Mouse (Mus musculus): ENCODE measurements around the gene Platr25.
A peak's percentile ranks its signal among the peaks of the same experiment; 100 is the strongest.
"Not testable (repeated sequence)": the region's sequence is repeated elsewhere in the genome, so short reads cannot be mapped to it uniquely, and the experiment has no call there.

Gene Platr25

GRCm38 (mm10) chr13:62760432-62761415 lies at the start of gene Platr25:
Gene Platr25 (minus strand): TSS chr13:62760709.
- DNase-seq, result peak; percentile 56 to 65

GRCm38 (mm10) chr13:62807981-62808380 lies 47.5 kb upstream of the Platr25 start:
- not testable (repeated sequence) for DNase-seq

GRCm38 (mm10) chr13:62786135-62786493 lies 25.6 kb upstream of the Platr25 start:
- DNase-seq, result not testable (repeated sequence)

GRCm38 (mm10) chr13:62785199-62786134 lies 25.0 kb upstream of the Platr25 start, which contains the start of gene Gm5141:
Gene Gm5141 (minus strand): TSS chr13:62785808.
- DNase-seq, result peak; percentile 54 to 57

GRCm38 (mm10) chr13:62763806-62764205 lies 3.3 kb upstream of the Platr25 start:
- DNase-seq, result peak; percentile 55 to 65

GRCm38 (mm10) chr13:62733322-62733721 lies 27.2 kb downstream of the Platr25 start:
- DNase-seq, result no peak

- peak in 1 of 2 experiments; percentile 1 for DNase-seq
Measured at GRCm38 (mm10) chr13:62712611-62713010, 47.9 kb downstream of the Platr25 start.

- DNase-seq, result not testable (repeated sequence)
Measured at GRCm38 (mm10) chr13:62685287-62685648, 75.2 kb downstream of the Platr25 start.

- peak; percentile 38 to 43 for DNase-seq
Measured at GRCm38 (mm10) chr13:62684608-62685286, 75.8 kb downstream of the Platr25 start.

- DNase-seq, result no peak
Measured at GRCm38 (mm10) chr13:62653369-62653743, 107.2 kb downstream of the Platr25 start.

GRCm38 (mm10) chr13:62652681-62653368 lies 107.7 kb downstream of the Platr25 start:
- peak; percentile 78 to 79 for DNase-seq

- peak; percentile 54 to 66 for DNase-seq
Measured at GRCm38 (mm10) chr13:62627071-62627470, 133.4 kb downstream of the Platr25 start.

GRCm38 (mm10) chr13:62624277-62624665 lies 136.2 kb downstream of the Platr25 start:
- not testable (repeated sequence) for DNase-seq

GRCm38 (mm10) chr13:62623577-62624276 lies 136.8 kb downstream of the Platr25 start, which contains the start of gene 6720489N17Rik:
Gene 6720489N17Rik (minus strand): TSS chr13:62624182.
- DNase-seq, result peak; percentile 79 to 84

Measured in cerebellum, postnatal 10 days (tissue).